Mouse (Mus musculus) lung, postnatal 14 days (tissue): ENCODE data around the gene Hspb6.

Source experiments
- DNase-seq: peaks from one replicate; pipeline ENCODE4 v3.0.0; 2021

The Hspb6 gene

DNA sequence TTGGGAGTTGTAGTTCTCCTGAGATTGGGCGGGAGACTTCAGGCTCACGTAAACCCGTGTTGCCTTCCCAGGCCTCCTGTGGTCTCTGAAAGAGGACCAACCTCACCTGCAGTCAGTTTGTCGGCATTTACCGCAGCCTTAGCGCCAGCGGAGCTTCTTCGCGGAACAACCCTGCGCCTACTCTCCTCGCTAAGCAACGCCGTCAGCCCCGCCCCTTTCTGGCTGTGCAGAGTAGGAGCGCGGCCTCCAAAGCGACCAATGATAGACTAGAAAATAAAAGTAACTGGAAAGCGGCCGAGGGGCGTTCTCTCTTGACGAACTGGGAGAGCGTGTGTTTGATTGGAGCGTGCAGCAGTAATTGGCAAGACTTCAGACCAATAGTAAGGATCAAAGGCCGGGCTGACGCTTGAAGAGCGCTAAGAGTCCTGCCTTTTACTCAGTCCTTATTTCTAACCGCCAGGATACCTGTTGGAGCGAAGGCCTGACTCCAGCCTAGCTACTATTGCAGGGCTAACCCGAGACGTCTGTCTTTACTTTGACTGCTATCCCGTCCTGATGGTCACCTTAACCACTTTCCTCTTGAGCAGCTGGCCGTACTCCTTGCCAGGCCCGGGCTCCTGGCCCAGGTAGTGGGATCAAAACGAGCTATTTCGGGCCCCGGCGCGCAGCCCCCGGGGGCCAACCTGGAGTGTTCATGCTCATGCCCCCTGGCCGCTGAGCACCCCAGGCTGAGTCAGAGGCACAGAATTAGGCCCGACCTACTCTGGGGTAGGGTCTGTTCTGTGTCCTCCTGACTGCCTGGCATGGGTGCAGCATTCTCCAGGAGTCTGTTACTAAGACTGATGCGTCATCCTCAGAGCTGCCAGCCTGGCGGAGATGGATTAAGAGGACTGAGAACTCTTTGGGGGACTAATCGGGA is at the start of gene Hspb6, which contains the start of gene Proser3:
TSS of gene Hspb6 (plus strand) at position 77 of the 919 bp plus-strand sequence.
TSS of gene Proser3 (minus strand) at position 198 of the 919 bp plus-strand sequence.
- peak; percentile 97 for DNase-seq

- DNase-seq, result no peak
Measured at GRCm38 (mm10) chr7:30508061-30508460, 43.9 kb upstream of the Hspb6 start.

GRCm38 (mm10) chr7:30515003-30515760 is 36.8 kb upstream of the Hspb6 start:
- no peak for DNase-seq

GRCm38 (mm10) chr7:30518325-30518724 is 33.7 kb upstream of the Hspb6 start:
- DNase-seq, result no peak

GRCm38 (mm10) chr7:30520396-30520795 is 31.6 kb upstream of the Hspb6 start:
- DNase-seq, result no peak

- no peak for DNase-seq
Measured at GRCm38 (mm10) chr7:30520856-30521255, 31.1 kb upstream of the Hspb6 start.

DNA sequence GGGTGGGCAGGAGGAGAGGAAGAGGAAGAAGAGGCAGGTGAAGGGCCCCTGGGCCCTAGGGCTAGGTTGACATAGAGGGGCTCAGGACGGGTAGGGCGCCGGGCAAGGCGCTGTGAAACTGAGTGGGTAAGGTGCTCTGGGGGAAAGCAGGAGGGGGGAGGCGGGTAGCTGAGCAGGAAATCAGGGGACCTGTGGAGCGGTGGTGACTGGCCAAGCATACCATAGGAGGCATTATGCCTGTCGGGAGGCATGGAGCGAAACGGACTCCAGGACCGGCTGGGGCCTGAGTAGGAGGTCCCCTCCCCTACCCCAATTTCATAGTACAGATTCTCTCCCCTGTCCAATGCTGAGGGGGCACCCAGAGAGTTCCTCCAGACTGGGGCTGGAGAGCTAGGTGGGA is 29.1 kb upstream of the Hspb6 start:
- DNase-seq, result no peak

DNA sequence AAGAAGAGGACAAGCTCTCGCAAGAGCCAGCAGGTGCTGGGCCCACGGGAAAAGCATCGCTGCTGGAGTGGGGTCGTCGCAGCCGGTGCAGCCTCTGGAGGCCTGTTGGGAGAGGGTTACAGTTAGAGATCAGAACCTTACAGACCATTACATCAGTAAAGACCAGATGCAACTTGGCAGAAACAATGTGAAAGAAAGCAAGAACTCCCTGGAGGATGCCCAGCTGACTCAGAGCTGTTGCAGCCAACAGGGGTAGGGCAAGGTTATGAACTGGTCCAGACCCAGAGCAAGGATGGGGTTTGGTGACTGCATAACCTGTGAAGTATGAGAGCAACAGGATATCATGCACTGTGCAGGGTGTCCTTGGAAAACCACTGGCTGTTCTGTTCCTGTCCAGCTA is 27.5 kb upstream of the Hspb6 start:
- DNase-seq, result no peak

DNA sequence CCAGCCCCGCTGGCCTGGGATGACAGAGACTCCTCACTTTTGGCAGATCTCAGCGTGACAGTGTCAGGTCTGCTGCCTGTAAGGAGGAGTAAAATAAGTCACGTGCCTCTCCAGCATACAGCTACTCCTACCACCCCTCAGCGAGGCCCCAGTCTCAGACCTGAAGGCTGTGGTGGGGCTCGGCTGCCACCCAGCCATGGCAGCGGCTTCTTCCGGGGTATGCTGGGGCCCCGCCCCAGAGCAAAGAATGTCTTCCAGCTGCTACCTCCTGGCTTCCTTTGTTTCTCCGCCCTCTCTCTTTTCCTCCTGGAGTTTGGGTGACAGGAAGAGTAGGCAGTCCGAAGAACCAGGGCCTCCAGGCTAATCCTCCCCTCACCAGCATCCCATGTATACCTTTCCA is 26.0 kb upstream of the Hspb6 start:
- DNase-seq, result peak; percentile 41

DNA sequence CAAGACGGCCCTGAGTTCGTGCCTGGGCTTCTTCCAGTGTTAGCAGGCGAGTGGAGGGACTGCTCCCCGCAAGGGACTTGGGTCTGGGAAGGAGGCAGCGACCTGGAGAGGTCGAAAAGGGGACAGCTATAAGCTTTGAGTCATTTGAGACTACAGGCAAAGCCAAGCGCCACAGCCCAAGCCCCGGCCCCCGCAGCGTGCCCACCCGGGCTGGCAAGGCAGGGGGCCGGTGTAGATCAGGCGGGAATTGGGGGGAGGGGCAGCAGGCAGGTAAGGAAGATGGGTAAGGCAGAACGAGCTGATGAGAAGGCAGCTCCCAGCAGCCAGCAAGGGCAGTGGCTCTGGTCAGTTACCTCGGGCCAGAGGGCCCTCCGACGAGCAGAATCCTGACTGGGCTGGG is 25.6 kb upstream of the Hspb6 start:
- DNase-seq, result no peak

- DNase-seq, result no peak
Measured at GRCm38 (mm10) chr7:30526981-30527380, 25.0 kb upstream of the Hspb6 start.

DNA sequence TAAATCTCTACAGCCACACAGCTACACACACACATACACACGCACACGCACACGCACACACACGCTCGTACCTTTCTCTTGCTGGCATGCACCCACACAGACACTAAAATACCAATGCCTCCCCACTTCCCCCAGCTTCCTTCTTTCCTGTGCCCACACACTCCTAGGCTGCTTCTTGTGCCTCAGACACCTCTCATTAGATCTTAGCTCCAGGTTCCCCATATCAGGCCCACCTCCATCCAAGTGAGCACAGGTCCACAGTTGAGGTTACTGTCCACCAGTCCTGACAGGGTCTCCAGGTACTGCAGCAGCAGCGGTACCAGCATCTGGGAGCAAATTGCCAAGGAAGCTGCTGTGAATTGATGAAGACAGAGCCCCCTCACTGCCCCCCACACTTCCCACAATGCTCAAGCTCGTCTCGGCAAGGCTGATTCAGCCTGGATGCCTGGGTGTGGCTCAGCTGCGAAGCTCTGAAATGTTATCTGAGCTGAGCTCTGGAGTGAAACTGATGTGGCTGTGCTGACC is 20.6 kb upstream of the Hspb6 start:
- no peak for DNase-seq

DNA sequence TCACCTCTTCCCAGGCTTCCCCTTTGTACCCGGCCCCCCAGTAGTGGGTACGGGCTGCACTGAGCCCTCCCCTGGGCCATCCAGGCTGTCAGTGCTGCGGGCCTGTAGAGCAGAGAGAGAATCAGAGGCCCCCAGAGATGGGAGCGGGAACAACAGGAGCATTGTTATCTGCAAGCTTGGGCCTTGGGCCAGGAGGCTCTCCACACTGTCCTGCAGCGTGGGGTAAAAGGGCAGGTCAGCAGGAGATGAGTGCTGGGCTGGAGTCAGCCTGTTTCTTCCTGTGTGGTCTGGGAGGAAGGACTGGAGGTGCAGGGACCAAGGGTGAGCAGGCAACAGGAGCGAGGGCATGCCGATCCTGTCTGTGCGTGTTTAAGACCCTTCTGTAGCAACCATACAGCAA is 19.0 kb upstream of the Hspb6 start:
- no peak for DNase-seq

- DNase-seq, result no peak
Measured at GRCm38 (mm10) chr7:30533941-30534632, 17.9 kb upstream of the Hspb6 start.

DNA sequence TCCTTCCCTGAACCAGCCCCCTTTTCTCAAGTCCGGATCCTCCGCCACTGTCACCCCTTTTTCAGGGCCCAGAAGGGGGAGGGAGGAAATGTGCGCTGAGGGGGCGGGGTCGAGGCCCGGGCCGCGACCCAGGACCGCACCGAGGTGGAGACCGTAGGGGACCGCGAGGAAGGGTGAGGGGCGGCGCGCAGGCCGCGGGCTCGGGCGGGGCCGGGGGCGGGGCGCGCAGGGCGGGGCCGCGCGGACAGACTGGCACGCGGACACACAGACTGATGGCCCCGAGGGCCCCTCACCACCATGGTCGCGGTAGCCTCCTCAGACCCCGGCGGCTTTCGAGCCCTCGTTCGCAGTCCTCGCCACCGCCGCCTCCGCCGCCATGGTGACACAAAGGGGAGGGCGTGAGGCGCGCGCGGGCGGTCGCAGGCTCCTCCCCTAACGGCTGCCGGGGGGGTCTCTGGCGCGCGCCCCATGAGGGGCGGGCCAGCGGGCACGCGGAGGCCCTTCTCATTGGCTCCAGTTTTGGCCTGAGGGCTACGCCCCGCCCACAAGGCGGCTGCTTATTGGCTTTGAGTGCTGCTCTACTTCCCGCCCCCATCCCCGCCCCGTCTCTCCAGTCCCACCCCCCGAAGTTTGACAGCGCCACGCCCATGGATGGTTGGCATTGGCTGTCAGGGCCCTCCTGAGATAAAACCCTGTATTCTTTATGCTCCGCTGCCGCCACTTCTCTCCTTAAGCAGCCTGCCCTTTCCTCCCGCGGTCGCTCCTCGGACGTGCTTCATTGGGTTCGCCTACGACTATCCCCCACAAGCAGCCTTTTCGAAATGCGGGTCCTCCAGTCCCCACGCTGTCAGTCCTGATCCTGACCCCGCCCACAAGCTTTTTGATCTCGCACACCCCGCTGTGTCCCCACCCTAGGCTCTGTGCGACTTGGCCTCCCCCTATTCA is 17.1 kb upstream of the Hspb6 start, which contains the start of gene Arhgap33:
TSS of gene Arhgap33 (minus strand) at position 428 of the 945 bp plus-strand sequence.
- peak; percentile 96 for DNase-seq

DNA sequence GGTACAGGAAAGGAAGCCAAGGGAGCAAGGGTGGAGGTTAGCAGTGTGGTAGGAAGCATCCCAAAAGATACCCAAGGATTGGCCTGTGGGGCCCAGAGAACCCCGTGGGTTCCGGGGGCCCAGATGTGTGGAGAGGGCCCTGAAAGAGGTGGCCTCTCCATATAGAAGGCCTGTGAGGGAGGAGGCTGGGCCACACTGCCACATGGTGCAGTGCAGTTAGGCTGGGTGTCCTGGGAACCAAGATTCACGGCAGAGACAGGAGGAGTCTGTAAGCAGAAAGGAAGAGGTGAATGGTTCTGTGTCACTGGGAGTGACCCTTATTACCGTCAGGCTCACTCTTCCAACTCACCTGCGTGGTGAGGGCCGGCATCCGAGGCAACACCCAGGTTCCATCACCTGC is 11.4 kb upstream of the Hspb6 start:
- DNase-seq, result no peak

DNA sequence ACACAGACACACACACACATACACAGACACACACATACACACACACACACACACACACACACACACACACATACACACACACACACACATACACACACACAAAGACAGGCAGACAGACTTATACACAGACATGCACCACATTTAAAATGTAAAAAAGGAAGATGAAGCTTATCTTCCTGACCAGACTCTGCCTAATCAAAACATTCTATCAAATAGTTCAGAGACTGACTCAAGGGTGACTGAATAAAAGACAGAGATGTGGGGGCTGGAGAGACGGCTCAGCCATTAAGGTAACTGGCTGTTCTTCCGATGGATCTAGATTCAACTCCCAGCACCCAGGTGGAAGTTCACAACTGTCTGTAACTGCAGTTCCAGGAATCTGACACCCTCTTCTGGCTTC is 7.7 kb upstream of the Hspb6 start:
- DNase-seq, result no peak

GRCm38 (mm10) chr7:30549880-30550279 is 2.1 kb upstream of the Hspb6 start:
- no peak for DNase-seq

DNA sequence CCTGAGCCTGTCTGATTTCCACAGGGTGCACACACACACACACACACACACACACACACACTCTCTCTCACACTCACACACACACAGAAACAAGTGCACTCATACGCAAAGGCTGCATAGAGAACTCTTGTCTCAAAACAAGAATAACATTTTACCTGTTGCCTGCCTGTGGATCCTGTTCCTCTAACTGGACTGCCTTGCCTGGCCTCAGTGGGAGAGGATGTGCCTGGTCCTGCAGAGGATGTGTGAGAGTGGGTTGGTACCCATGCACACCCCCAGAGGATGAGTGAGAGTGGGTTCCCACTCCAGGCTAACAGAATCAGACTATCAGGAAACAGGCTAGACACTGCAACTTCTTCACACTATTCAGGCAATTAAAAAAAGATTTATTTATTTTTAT is 1.4 kb upstream of the Hspb6 start:
- no peak for DNase-seq

DNA sequence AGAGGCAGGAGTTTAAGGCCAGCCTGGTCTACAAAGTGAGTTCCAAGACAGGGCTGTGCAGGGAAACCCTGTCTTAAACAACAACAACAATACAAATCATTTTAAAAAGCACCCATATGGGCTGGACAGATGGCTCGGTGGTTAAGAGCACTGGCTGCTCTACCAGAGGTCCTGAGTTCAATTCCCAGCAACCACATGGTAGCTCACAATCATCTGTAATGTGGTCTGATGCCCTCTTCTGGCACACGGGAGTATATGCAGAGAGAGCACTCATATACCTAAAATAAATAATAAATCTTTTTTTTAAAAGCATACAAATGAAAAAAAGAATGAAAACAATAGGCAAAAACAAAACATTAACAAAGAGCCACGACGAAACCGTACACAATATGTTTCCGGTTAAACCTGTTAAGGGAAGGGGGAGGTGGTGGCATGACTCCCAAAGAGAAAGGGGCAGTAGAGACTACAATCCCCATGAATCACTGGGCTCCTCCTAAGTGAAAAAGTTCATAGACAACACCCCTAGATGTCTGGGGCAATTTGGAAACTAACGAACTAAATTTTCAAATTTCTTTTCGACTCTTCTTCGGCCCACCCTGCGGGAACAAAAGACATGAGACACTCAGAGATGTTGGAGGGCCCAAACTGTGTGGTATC is 405 bp upstream of the Hspb6 start:
- no peak for DNase-seq

DNA sequence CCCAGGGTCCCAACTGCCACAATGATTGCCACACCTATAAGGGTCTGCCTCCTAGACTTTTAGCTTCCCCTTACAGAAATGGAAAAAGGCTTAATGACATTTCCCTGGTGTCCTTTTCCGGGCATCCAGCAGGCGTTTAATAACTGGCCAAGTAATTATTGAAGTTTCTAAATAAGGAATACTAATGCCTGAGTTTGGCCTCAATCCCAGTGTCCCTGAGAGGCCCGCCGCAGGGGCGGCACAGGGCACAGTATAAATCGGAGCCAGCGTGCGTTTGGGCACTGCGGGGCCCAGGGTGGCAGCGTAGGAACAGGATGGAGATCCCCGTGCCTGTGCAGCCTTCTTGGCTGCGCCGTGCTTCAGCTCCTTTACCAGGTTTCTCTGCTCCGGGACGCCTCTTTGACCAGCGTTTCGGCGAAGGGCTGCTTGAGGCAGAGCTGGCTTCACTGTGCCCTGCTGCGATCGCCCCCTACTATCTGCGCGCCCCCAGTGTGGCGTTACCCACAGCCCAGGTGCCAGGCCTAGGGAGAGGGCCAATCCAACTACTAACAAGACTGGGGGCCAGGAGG is 1.1 kb downstream of the Hspb6 start:
- DNase-seq, result peak; percentile 41
